Mouse (Mus musculus): ENCODE measurements around the gene H2-Q10.
"Not testable (repeated sequence)": the region's sequence is repeated elsewhere in the genome, so short reads cannot be mapped to it uniquely, and the experiment has no call there.

H2-Q10 gene

GRCm38 (mm10) chr17:35469842-35470751 lies at the start of gene H2-Q10:
Gene H2-Q10, plus strand, starts transcription at chr17:35470089.
- DNase-seq = no peak

- not testable (repeated sequence) for DNase-seq
Measured at GRCm38 (mm10) chr17:35420206-35420810, 49.6 kb upstream of the H2-Q10 start.

DNA sequence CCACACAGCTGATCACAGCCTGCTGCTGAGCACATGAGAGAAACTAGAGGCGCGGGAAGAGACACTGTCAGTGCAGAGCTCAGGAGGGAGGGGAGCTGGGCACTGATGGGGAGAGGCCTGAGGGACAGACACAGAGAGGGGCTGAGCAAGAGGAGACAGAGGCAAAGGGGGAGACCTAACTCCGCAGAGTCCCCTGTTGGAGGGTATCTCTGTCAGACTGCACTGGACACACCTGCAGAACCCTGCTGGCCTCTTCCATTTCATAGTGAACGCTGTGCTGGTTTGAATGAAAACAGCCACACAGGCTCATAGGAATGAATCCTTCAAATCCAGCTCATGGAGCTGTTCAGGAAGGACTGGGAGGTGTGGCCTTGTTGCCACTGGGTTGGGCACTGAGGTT lies 48.6 kb upstream of the H2-Q10 start:
- DNase-seq = not testable (repeated sequence)

GRCm38 (mm10) chr17:35422360-35422759 lies 47.5 kb upstream of the H2-Q10 start:
- DNase-seq = not testable (repeated sequence)

DNA sequence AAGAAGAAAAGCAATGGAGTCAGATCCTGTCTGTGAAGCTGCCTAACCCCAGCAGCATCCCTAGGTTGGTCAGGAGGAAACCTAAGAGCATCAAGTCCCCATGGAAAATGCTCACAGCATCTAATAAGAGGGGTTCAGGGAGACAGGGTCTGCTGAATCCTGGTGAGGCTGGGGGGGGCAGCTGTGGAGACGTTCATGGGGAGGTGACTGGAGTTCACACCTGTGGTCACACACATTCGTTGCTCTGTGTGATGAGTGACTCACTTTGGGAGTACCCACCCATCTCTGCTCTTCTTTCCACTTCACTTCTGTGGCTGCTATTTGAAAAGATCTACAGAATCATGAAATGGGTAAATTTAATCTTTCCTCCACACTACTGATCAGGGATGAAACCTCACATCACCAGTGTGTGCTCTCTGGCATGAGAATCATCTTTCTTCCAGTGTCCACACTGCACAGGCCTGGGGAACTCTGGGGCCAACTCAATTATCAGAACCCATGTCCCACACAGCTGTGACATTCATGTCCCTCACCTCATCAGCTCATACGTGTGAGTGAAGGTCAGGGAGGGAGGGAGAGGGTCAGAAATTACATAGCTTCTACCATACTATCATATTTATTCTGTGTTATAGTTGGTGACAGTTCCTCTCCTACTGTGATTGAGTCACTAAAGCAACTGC lies 46.6 kb upstream of the H2-Q10 start:
- DNase-seq = peak in 1 of 2 experiments; percentile 2

GRCm38 (mm10) chr17:35424106-35424505 lies 45.8 kb upstream of the H2-Q10 start:
- not testable (repeated sequence) for DNase-seq

- peak; percentile 88 to 89 for DNase-seq
Measured at GRCm38 (mm10) chr17:35424624-35425416, 45.1 kb upstream of the H2-Q10 start, which contains the start of gene H2-Q6. Gene H2-Q6, plus strand, starts transcription at chr17:35424850.

- peak in 1 of 2 experiments; percentile 28 for DNase-seq
Measured at GRCm38 (mm10) chr17:35425474-35425873, 44.4 kb upstream of the H2-Q10 start.

DNA sequence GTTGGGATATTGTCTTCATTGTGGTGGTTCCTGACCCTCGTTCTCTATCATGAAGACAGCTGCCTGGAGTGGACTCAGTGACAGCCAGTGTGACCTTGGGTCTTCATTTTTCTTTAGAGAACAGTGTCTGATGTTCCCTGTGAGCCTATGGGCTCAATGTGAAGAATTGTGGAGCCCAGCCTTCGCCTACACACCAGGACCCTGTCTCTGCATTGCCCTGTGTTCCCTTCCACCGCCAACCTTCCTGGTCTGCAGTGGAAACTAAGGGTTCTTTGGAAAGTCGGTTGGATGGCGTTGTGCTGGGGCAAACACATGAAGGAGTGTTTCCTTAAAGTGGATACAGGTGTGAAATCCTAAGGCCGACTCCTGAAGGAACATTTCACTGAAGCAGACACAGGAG lies 41.0 kb upstream of the H2-Q10 start:
- not testable (repeated sequence) for DNase-seq

DNA sequence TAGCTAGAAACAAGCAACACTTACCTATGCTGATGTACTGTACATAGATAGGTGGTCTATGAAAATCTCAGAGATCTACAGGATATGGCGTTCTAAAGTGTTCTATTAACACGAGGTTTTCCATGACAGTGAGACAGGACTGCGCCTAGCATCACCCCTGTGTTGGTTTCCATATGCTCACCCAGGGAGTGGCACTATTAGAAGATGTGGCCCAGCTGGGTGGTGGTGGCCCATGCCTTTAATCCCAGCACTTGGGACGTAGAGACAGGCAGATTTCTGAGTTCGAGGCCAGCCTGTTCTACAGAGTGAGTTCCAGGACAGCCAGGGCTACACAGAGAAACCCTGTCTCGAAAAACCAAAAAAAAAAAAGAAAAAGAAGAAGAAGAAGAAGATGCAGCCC lies 39.2 kb upstream of the H2-Q10 start:
- not testable (repeated sequence) for DNase-seq

DNA sequence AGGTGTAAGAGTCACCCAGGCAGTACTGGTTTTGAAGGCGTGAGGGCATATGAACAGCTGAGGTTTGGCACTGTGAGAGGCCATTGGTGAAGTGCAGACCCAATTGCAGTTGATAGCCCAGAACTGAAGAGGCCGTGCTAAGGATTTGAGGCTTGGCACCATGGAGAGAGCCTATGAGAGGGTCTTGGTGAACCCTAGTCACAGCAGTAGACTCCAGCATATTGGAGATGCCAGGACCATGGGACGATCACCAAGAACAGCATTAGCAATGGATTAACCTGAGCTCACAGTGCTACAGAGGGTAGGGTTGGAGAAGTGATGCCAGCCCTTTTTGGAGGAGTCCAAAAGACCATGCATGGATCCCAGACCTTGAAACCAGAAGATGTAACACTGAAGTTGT lies 37.7 kb upstream of the H2-Q10 start:
- DNase-seq = not testable (repeated sequence)

- not testable (repeated sequence) for DNase-seq
Measured at GRCm38 (mm10) chr17:35434836-35435235, 35.1 kb upstream of the H2-Q10 start.

- DNase-seq = not testable (repeated sequence)
Measured at GRCm38 (mm10) chr17:35435577-35435976, 34.3 kb upstream of the H2-Q10 start.

- DNase-seq = not testable (repeated sequence)
Measured at GRCm38 (mm10) chr17:35437386-35437936, 32.4 kb upstream of the H2-Q10 start.

- not testable (repeated sequence) for DNase-seq
Measured at GRCm38 (mm10) chr17:35438395-35438794, 31.5 kb upstream of the H2-Q10 start.

GRCm38 (mm10) chr17:35438885-35439284 lies 31.0 kb upstream of the H2-Q10 start, which contains the start of gene H2-Q7:
Gene H2-Q7, plus strand, starts transcription at chr17:35439155.
- peak; percentile 91 to 94 for DNase-seq

DNA sequence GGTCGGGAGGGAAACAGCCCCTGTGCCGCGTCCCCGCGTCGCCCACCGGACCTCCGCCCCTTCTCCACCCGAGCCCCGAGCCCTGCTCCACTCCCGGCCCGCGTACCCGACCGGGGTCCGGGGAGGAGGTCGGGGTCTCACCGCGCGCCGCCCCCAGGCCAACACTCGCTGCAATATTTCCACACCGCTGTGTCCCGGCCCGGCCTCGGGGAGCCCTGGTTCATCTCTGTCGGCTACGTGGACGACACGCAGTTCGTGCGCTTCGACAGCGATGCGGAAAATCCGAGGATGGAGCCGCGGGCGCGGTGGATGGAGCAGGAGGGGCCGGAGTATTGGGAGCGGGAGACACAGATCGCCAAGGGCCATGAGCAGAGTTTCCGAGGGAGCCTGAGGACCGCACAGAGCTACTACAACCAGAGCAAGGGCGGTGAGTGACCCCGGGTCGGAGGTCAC lies 30.6 kb upstream of the H2-Q10 start:
- peak in 1 of 2 experiments; percentile 19 for DNase-seq

- peak in 1 of 2 experiments; percentile 5 for DNase-seq
Measured at GRCm38 (mm10) chr17:35439925-35440645, 29.8 kb upstream of the H2-Q10 start.

- DNase-seq = not testable (repeated sequence)
Measured at GRCm38 (mm10) chr17:35442376-35442775, 27.5 kb upstream of the H2-Q10 start.

- DNase-seq = not testable (repeated sequence)
Measured at GRCm38 (mm10) chr17:35444510-35444909, 25.4 kb upstream of the H2-Q10 start.

GRCm38 (mm10) chr17:35458247-35458646 lies 11.6 kb upstream of the H2-Q10 start:
- DNase-seq = not testable (repeated sequence)

All from lung, adult 18-20 months (tissue).